Mouse (Mus musculus) E14TG2a.4 (cell line): Measurements from ENCODE around the gene Mslnl.

Experiments used
- H3K27me3 ChIP-seq: 2 replicates; pipeline ENCODE4 v1.6.1; 2014; ENCODE audit warnings: low read length, control low read depth; ENCODE audit not compliant: insufficient read depth
- H3K36me3 ChIP-seq: 2 replicates; pipeline ENCODE4 v1.6.1; 2014; ENCODE audit warnings: low read length, control low read depth; ENCODE audit not compliant: insufficient read depth
- H3K4me1 ChIP-seq: replicated peaks from 2 replicates; pipeline ENCODE4 v1.6.1; 2014; ENCODE audit warnings: low read depth, low read length, control low read depth
- H3K4me3 ChIP-seq: replicated peaks from 2 replicates; pipeline ENCODE4 v1.5.1; 2014; ENCODE audit warnings: mild to moderate bottlenecking, low read length
- H3K9me3 ChIP-seq: 2 replicates; pipeline ENCODE4 v1.6.1; 2014; ENCODE audit warnings: low read length, control low read depth
- CTCF ChIP-seq: conservative IDR thresholded peaks from 2 replicates; pipeline ENCODE4 v1.5.1; 2014; ENCODE audit warnings: low read length
- NANOG ChIP-seq: IDR thresholded peaks from 2 replicates; pipeline ENCODE4 v1.6.1; 2014; ENCODE audit warnings: borderline replicate concordance, low read length, mixed read lengths
- POU5F1 ChIP-seq: IDR thresholded peaks from 2 replicates; pipeline ENCODE4 v1.6.1; 2014; ENCODE audit warnings: low read length, borderline replicate concordance

Gene Mslnl

GRCm38 (mm10) chr17:25765886-25766285, 30.0 kb downstream of the Mslnl start:
- H3K27me3 ChIP-seq: peaks cover 8% of the 10 kb centered on the region; the same call in 1 of the 2 replicates
- no peak overlapping the region for H3K4me3 ChIP-seq
- H3K36me3 ChIP-seq: no peaks in the 10 kb centered on the region
- no peaks in the 10 kb centered on the region for H3K9me3 ChIP-seq
- no peak for TF ChIP-seq CTCF
- TF ChIP-seq NANOG: no peak
- no peak for TF ChIP-seq POU5F1
- peaks cover 33% of the 10 kb centered on the region for H3K4me1 ChIP-seq

GRCm38 (mm10) chr17:25769331-25769730, 33.5 kb downstream of the Mslnl start:
- Histone ChIP-seq H3K9me3 (no peaks in the 10 kb centered on the region), H3K36me3 (no peaks in the 10 kb centered on the region), H3K27me3 (peaks cover 8% of the 10 kb centered on the region; the same call in 1 of the 2 replicates), H3K4me3 (no peak overlapping the region), H3K4me1 (peaks cover 16% of the 10 kb centered on the region)
- TF ChIP-seq POU5F1 (no peak), NANOG (no peak), CTCF (no peak)

- TF ChIP-seq CTCF (peak; percentile 84), NANOG (no peak), POU5F1 (no peak)
- peaks cover 44% of the 10 kb centered on the region for H3K4me1 ChIP-seq
- H3K9me3 ChIP-seq: no peaks in the 10 kb centered on the region
- peaks cover 30% of the 10 kb centered on the region for H3K36me3 ChIP-seq
- H3K4me3 ChIP-seq: peak within 1 kb of the TSS; percentile 94
- H3K27me3 ChIP-seq: 0 out of 2 replicates have a peak, but pooled peaks cover 6% of the 10 kb centered on the region
These were observed 37.8 kb downstream of the Mslnl start, which contains the start of gene Narfl for GRCm38 (mm10) chr17:25773549-25774120. Gene Narfl, plus strand, starts transcription at chr17:25773776.

- no peak for TF ChIP-seq POU5F1
- no peak for TF ChIP-seq CTCF
- no peak for TF ChIP-seq NANOG
- Histone ChIP-seq H3K27me3 (no peaks in the 10 kb centered on the region), H3K4me3 (no peak overlapping the region), H3K4me1 (peaks cover 47% of the 10 kb centered on the region), H3K9me3 (no peaks in the 10 kb centered on the region), H3K36me3 (peaks cover 49% of the 10 kb centered on the region)
These were observed 39.6 kb downstream of the Mslnl start for GRCm38 (mm10) chr17:25775318-25776062.

- TF ChIP-seq NANOG: no peak
- TF ChIP-seq POU5F1: no peak
- TF ChIP-seq CTCF: no peak
- Histone ChIP-seq H3K36me3 (peaks cover 73% of the 10 kb centered on the region), H3K4me1 (peaks cover 48% of the 10 kb centered on the region), H3K27me3 (no peaks in the 10 kb centered on the region), H3K9me3 (no peaks in the 10 kb centered on the region), H3K4me3 (no peak overlapping the region)
These were observed 42.1 kb downstream of the Mslnl start for GRCm38 (mm10) chr17:25777948-25778347.

- peaks cover 39% of the 10 kb centered on the region for H3K4me1 ChIP-seq
- H3K36me3 ChIP-seq: peaks cover 79% of the 10 kb centered on the region
- H3K9me3 ChIP-seq: no peaks in the 10 kb centered on the region
- H3K27me3 ChIP-seq: no peaks in the 10 kb centered on the region
- H3K4me3 ChIP-seq: no peak overlapping the region
- TF ChIP-seq CTCF: no peak
- TF ChIP-seq POU5F1: no peak
- no peak for TF ChIP-seq NANOG
These were observed 45.5 kb downstream of the Mslnl start for GRCm38 (mm10) chr17:25781339-25781738.

GRCm38 (mm10) chr17:25783086-25783485, 47.2 kb downstream of the Mslnl start:
- H3K4me1 ChIP-seq: peaks cover 29% of the 10 kb centered on the region
- H3K9me3 ChIP-seq: no peaks in the 10 kb centered on the region
- H3K27me3 ChIP-seq: no peaks in the 10 kb centered on the region
- no peak overlapping the region for H3K4me3 ChIP-seq
- TF ChIP-seq CTCF (no peak), POU5F1 (no peak), NANOG (no peak)
- peaks cover 74% of the 10 kb centered on the region for H3K36me3 ChIP-seq

GRCm38 (mm10) chr17:25783861-25784574, 48.2 kb downstream of the Mslnl start:
- Histone ChIP-seq H3K4me3 (peak overlapping the region; percentile 88; the same call in 1 of the 2 replicates), H3K4me1 (peaks cover 35% of the 10 kb centered on the region), H3K36me3 (peaks cover 71% of the 10 kb centered on the region), H3K9me3 (no peaks in the 10 kb centered on the region), H3K27me3 (no peaks in the 10 kb centered on the region)
- no peak for TF ChIP-seq CTCF
- TF ChIP-seq POU5F1: no peak
- TF ChIP-seq NANOG: no peak
